Mouse (Mus musculus): ENCODE results near the gene Efcc1.
"Not testable (repeated sequence)": the region's sequence is repeated elsewhere in the genome, so short reads cannot be mapped to it uniquely, and the experiment has no call there.

The Efcc1 gene

DNA sequence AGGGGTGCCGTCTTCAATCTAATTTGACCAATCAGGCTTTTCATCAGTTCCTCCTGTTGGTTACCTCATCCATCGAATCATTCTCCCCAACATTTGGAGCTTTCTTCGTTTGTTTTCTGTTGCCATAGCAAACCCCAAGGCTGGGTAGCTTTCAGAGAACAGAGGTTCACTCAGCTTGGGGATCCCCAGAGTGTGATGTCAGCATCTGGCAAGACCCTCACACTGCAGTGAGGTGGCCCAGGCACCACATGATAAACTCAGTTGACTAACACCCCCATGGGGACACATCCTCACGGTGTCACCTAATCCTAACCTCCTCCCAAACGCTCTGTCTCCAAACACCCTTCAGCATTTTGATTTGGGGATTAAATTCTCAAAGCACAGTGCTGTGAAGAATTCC lies 12.6 kb downstream of the Efcc1 start:
- in situ Hi-C loops (cut with MseI, MboI): no loop called here

DNA sequence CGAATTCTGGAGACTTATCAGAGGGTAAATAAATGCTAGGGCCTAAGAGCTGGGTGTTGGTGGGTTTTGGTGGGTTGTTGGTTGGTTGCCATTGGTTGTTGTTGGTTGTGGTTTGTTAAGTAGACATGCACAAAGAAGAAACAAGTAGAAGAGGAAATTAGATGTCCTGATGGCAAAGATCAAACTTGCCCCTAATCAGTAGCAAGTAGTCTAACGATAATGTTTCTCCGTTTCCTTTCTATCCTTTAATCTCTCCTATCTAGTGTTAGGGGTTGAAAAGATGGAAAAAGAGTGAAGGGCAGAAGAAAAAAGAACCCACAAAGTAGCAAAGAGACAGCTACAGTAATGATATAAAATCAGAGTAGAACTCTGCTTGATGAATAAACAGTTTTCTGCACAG lies 14.0 kb downstream of the Efcc1 start:
- in situ Hi-C loops (cut with MseI, MboI): no loop called here

DNA sequence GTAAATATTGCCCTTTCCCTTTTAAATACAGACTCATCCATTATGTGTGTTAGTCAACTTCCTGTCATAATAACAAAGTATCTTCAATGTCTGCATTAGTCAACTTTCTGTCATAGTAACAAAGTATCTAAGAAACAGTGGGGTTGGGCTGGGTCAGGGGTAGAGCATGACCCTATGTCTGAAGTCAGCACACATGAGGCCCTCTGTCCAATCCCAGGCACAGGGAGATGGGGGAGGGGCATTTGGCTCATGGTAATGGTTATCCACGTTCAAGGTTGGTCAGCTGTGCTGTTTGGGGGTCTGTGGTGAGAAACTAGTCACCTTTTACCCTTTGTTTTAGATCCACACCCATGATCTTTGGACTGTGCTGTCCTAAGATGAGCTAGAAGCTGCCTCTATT lies 14.6 kb downstream of the Efcc1 start:
- in situ Hi-C loops (cut with MseI, MboI): no loop called here

DNA sequence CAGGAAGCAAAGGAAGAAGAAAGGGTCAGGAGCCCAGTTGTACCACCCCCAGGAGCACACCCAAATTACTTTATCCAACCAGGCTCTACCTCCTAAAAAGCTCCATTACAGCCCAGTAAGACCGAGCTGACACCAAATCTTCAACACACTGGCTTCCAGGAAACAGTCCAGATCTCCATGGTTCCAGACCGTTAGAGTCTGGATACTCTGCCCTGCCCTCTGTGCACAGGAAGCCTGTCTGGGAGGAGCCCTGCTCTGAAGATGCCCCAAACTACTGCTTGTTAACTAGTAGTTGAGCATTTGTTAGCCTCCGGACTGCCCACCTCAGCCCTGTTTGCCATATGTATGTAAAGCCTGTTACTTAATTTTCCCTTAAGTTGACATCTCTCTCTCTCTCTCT lies 15.4 kb downstream of the Efcc1 start:
- in situ Hi-C loops (cut with MseI, MboI): no loop called here

DNA sequence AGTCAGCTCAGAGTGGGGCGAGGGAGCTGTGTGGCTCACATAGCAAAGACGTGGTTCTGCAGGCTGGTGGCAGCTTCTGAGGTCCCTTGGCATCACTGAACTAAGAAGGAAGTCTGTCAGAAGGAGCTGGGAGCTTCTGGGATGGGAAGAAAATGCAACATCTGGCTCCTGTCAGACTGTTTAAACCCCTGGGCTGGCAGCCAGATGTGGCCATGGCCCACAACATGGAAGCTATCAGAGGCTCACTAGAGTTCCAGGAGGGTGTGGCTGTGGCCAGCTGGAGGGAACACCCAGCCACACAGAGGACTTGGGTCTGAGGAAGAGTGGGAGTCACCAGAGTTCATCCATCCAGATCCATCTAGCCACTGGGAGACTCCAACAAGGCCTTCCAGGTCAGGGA lies 16.2 kb downstream of the Efcc1 start:
- in situ Hi-C loops (cut with MseI, MboI): no loop called here

DNA sequence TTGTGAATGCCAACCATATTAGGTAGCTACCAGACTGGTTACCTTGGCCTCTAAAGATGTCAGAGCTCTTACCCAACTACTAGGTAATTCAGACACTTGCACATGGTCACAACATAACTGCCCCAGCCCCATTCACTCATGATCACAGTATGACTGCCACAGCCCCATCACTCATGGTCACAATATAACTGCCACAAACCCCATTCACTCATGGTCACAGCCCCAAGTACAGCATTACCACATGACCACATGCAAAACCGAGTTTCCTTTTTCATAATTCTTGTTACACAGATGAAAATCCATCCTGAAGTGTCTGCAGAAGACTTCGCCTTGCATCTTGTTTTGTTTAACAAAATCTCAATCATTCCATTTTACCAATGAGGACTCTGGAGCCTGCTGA lies 17.4 kb downstream of the Efcc1 start:
- in situ Hi-C loops (cut with MseI, MboI): no loop called here

DNA sequence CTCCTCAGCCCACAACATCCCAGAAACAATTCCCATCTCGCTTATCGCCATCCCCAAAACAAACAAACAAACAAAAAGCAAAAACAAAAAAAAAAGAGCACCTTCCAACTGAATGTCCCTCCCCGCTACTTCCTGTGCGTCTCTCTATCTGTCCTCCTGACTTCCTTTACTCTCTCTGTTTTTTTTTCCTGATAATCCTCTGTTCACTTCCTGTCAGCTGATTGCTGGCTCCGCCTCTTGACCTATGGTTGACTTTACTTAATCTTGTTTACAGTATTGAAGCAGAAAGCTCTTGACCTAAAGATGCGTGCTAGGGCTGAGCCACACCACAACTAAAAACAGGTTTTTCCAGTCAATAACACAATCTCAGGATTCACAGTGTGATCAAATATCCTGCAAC lies 17.9 kb downstream of the Efcc1 start:
- in situ Hi-C loops (cut with MseI, MboI): no loop called here

DNA sequence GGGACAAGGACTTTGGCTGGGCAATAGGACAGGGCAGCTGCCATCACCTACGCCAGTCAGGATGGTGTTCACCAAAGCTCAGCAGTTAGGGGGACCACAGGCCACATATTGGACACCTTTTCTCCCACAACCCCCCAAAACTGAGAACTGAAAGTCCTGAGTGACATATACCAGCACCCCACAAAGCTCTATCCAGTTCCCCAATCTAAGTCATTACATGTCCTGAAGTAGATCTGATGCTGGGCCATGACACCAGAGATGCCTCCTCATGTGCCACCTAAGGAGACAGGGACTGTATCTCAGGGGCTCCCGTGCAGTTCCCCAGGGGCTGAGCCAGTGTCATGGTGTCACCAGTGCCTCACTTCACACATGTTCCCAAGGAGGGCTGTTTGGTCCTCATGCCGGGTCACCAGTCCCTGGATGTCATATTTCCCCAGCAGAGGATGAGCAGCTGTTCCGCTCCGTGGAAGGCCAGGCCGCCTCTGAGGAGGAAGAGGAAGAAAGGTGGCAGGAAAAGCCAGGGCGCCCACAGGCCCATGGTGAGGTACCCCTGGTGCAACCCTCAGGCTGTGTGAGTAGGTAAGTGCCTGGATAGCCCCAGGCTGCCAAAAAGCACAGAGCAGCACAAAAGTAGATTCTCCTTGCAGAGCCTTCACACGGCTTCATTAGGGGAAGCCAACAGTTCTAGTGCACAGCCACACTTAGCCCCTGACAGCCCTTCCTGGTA lies 19.7 kb downstream of the Efcc1 start:
- in situ Hi-C loops (cut with MseI, MboI): no loop called here

DNA sequence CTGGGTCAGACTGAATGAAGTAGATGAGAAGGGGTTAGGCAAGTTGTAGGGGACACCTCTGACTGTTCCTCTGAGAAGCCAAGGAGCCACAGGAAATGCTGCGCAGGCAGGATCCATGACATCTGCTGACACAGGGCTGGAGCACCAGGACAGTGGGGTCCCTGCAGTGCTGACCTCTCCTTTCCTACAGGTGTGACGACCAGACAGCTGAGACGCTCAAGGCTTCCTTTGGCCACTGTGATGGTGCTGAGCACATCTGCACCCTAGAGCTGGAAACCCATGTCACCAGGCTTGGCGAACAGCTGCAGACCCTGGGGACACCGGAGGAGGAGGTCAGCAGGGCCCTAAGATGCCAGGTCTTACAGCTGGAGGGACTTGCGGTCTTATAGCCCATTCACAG lies 20.9 kb downstream of the Efcc1 start:
- in situ Hi-C loops (cut with MseI, MboI): no loop called here

DNA sequence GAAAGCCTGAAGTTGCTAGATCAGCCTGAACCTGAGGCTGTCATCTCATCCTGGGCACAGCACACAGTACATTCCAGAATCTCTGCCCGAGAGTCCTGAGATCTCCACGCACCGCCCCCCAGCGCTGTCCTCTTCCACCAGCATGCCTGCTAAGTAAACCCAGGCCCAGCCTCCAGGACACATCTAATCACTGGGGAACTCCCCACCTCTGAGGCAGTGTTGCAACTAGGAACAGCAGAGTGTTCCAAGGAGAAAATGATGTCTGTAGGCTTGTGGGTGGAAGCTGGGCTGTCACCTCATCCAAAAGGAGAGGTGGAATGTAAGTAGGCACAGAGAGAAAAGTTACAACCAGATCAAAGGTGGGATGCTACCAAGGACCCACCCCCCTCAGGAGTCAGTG lies 24.5 kb downstream of the Efcc1 start:
- in situ Hi-C loops (cut with MseI, MboI): no loop called here

DNA sequence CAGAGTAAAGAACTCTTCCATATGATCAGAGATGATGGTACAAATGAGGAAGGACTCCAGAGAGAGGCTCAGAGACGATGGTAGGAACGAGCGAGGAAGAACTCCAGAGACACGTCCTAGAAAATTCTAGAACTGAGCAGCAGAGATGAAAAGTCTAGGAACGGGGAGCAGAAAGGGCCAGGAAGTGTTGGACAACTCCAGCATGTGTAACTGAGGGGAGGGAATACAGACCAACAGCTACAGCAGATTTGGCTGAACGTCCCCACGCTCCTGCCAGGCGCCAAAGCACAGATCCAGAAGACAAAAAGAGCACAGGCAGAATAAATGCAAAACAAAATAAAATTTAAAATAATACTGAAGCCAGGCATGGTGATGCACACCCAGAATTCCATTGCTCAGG lies 26.2 kb downstream of the Efcc1 start:
- in situ Hi-C loops (cut with MseI, MboI): no loop called here

DNA sequence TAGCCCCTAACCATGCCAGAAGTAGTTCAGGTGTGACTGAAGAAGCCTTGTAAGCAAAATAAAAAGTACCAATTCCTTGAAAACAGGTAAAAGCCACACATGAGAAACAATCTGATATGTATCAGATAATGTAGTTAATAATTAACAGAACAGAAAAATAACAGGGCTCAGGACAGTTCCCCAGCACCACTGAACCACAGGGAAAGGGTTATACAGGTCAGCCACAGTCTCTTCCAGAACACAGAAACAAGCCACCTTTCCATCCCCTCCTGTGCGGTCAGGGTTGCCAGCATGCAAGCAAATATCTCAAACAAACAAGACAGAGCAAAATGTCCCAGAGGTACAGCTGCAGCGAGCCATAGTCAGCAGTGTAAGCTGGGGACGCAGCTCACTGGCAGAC lies 28.7 kb downstream of the Efcc1 start:
- in situ Hi-C loops (cut with MseI, MboI): no loop called here

DNA sequence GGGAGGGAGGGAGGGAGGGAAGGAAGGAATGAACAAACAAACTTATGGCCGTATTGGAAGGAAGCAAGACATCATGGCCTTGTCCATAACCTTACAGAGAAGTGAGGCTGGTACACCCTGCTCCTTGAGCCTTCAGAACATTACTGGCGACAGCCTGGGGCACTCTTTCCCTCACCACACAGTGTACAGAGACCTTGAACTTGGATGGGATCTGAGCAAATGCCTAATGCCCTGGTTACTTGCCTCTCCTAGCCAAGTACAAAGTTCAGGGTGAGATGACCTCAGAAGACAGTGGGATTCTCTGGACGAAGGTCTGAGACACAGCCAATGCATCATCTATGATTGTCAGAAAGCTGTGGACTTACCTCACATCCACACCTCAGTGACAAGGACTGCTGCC lies 29.2 kb downstream of the Efcc1 start:
- in situ Hi-C loops (cut with MseI, MboI): no loop called here

DNA sequence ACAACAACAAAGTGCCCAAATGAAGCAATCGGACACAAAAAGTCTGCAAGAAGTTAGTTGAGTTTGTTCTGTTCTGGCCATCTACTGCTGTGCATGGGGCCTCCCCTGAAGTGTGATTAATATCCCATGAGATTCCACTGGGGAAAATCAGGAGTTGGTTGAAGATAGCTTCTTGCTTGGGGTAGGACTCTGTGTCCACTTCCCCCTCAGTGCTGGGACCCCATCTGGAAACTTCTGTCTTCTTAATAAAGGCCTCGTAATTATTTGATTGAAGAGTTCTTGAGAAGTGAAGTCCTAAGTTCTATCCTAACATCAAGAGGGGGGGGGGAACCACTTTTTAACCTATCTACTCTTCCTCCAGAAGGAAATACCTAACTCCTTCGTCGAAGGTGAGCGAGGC lies 31.5 kb downstream of the Efcc1 start:
- in situ Hi-C loops (cut with MseI, MboI): no loop called here

DNA sequence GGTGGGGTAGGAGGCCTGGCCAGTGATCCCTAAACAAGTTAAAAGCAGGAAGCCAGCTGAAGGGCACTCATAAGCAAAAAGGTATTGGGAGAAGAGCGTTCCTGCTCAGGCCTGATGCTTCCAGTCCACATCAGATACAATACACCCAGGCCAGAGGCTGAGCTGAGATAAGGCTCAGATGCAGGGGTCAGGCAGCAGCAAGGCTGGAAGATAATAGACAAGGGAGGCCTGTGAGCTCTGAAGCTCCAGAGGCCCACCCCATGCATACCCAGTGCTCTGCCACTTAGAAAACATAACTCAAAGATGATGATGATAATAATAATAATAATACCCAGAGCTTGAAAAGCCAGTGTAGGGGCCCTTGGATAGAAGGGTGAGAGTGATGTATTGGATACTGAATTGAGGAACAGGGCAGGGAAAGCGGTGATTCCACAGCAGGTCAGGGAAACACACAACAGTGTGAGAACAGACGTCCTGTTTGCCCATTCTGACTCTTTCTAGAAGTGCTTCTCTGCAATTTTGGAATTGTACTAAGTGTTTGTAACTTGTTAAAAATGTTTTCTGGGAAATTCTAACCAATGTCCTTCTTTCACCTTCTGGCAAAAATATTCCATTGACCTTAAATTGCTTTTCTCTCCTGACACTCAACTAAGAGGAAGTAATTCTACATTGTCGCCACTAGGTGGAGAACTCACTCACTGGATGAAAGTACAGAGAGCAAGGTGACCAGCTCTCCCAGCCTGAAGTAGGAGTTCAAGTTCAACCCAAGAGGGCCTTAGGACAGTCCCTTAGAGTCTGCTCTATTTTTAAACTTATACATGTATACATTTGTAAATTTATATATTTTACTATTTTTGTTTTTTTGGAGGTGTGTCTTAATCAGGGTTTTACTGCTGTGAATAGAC lies 33.0 kb downstream of the Efcc1 start:
- in situ Hi-C loops (cut with MseI, MboI): no loop called here

DNA sequence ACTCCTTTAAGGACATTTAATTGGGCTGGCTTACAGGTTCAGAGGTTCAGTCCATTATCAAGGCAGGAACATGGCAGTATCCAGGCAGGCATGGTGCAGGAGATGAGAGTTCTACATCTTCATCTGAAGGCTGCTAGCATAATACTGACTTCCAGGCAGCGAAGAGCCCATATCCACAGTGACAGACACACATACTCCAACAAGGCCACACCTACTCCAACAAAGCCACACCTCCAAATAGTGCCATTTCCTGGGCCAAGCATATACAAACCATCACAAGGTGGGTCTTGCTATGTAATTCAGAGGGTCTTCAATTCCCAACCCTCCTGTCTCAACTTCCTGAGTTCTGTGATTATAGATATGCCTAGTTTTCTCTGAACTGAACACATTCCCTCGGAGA lies 33.6 kb downstream of the Efcc1 start:
- in situ Hi-C loops (cut with MseI, MboI): not testable (repeated sequence)

DNA sequence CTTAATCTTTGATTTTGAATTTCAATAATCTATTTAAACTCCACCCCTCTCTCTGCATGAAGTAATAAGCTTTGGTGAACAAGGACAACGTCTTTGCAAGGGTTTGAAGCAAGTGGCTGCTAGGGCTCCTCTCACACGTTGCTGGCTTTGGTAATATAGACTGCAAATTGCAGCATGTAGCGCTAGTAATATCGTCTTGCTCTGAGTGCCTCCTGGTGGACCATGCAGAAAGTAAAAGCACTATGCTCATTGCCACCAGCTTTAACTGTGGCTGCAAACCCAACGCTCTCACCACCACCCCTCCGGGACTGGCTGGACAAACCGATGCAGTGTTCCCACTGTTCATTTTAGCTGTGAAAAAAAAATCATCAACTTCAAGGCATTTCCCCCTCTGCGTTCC lies 40.0 kb downstream of the Efcc1 start:
- in situ Hi-C loops (cut with MseI, MboI): no loop called here

DNA sequence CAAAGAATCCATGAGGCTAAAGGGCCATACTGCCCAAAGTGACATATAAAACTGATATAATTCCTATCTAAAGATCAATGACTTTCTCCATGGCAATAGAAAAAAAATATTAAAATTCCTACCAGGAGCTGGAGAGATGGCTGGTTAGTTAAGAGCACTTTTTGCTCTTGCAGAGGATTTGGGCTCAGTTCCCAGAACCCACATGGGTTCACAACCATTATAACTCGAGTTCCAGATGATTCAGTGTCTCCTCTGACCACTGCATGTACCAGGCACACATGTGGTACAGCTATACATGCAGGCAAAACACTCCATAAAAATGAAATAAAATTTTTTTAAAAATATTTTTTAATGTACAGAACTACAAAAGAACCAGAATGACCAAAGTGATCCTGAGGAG lies 43.8 kb downstream of the Efcc1 start:
- in situ Hi-C loops (cut with MseI, MboI): no loop called here

DNA sequence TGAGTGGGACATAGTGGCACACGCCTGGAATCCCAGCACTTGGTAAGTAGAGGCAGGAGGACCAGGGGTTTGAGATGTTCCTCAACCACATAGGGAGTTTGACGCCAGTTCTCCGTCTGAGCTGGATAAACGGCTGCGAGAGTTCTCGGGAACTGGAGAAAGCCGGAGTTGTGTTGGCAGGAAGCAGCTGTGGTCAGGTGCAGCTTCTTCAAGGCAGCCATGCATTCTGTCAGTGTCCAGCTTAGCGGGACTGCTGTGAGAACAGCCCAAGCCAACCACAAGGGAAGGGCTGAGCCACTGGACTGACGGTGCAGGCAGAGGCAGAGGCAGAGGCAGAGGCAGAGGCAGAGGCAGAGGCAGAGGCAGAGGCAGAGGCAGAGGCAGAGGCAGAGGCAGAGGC lies 44.2 kb downstream of the Efcc1 start:
- in situ Hi-C loops (cut with MseI, MboI): no loop called here

DNA sequence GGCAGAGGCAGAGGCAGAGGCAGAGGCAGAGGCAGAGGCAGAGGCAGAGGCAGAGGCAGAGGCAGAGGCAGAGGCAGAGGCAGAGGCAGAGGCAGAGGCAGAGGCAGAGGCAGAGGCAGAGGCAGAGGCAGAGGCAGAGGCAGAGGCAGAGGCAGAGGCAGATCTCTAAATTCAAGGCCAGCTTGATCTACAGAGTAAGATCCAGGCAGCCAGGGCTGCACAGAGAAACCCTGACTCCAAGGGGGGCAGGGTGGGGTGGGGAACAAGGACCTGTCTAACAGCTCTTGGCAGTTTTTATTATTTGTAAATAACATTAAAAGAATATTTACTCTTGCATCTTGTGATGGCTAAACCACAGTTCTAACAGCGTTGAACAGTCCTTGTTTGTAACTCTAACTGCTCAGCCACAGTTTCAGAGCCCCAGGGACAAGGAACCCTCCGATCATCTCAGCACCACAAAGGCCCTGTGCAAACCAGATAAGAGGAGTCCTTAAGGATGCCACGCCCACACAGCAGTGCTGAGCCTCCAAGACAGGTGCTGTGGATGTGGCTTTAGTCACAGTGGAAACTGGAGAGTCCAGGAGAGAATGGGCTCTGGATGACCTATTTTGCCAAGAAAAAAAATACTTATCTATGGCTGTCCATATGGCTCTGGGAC lies 45.0 kb downstream of the Efcc1 start:
- in situ Hi-C loops (cut with MseI, MboI): no loop called here

DNA sequence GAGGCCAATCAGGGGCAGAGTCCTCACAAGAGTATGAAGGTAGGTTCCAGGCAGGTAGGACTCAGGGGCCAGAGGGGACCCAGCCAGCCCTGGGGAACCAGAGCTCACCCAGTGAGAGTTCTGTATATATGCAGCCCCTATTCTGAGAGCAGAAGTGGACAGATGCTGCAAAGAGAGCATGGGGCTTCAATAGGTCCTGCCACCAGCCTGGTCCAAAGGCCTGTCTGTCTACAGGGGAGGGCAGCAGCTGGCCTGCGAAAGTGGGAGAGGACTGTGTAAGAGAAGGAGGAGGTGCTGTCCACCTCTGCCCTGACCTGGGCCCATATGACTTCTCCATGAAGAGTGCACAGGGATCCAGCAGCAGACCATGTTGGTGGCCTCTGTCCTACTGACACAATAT lies 46.0 kb downstream of the Efcc1 start:
- in situ Hi-C loops (cut with MseI, MboI): no loop called here

DNA sequence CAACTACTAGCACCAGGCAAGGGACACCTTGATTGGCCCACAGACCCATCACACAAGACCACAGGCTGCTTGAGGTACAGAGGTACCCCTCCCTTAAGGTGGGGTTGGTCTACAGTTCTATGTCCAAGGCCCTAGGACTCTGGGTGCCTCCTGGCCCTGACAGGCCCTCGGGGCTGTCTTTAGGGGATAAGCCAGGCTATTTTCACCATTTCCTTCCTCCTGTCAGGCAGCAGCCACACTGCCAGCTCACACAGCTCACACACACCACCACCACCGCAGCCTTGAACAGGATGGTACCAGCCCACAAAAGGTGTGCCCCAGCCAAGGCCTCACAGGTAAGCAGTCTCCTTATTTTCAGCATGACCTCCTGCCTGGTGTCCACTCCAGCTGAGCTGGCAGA lies 47.2 kb downstream of the Efcc1 start, which contains the start of gene Gp9:
Gene Gp9 (plus strand): TSS at position 231 of the 400 bp plus-strand sequence.
- in situ Hi-C loops (cut with MseI, MboI): no loop called here

All from mouse trophoblast stem cell (cell line).